12 mouse cellular contexts compared by ENCODE assay signal in the genomic region with DNA sequence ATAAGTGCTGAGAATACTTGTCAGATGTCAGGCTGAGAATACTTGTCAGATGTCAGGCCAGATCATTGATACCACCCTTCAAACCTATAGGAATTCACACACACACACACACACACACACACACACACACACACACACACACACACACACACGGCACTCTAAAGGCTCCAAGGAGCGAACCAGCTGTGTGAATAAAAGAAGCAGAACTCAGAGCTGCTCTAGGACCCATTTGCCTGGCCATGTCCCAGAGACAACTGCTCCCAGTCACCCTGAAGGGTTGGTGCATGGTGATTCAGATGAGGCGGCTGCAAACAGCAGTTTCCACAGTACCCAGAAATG.
DNase-seq lines count a peak whose midpoint lies in the region; ATAC-seq lines count a peak whose summit lies in the region.
"Had no signal": no experiment of that assay in that cellular context is flagged by ENCODE, and none has a peak within 500 bp of the region (broad histone marks: within the 10 kb centered on the region; RNA-seq: fewer than 3 reads in every experiment).

No protein-coding gene starts in this region.

- peak; percentile 14 for DNase-seq in heart, adult 11 months
- DNase-seq in heart, postnatal 14 days = no peak
- DNase-seq in midbrain, embryonic 14.5 days = no peak
- no peak for DNase-seq in midbrain, embryonic 11.5 days (ENCODE audit: low spot score, missing footprints)
- DNase-seq in limb, embryonic 10.5 days (ENCODE audit: low spot score) = no peak
- no peak for DNase-seq in thymus, postnatal 14 days
- no peak for DNase-seq in MN1 (ENCODE audit: low spot score)

- H3K27ac ChIP-seq in midbrain, embryonic 14.5 days (replicated peaks; ENCODE audit: low read depth, low read length) = peak overlapping the region; percentile 37; the same call in 1 of the 2 replicates
- no peak overlapping the region for H3K27ac ChIP-seq in midbrain, embryonic 11.5 days (ENCODE audit: low read depth, low read length)
- peak overlapping the region; percentile 8; the same call in 1 of the 2 replicates for H3K27ac ChIP-seq in forebrain, embryonic 15.5 days (replicated peaks)
- peak overlapping the region; percentile 69 for H3K27ac ChIP-seq in limb, embryonic 10.5 days
- H3K27ac ChIP-seq: liver, embryonic 15.5 days had no signal

- no peaks in the 10 kb centered on the region for H3K36me3 ChIP-seq in midbrain, embryonic 14.5 days (ENCODE audit: control insufficient read depth, insufficient read depth, low read length)
- no peaks in the 10 kb centered on the region for H3K36me3 ChIP-seq in midbrain, embryonic 11.5 days (ENCODE audit: control insufficient read depth, insufficient read depth, low read length)
- H3K36me3 ChIP-seq in forebrain, embryonic 15.5 days = no peaks in the 10 kb centered on the region
- H3K36me3 ChIP-seq in limb, embryonic 10.5 days = no peaks in the 10 kb centered on the region
- H3K36me3 ChIP-seq: G1E; liver, embryonic 15.5 days had no signal

- WGBS in midbrain, embryonic 14.5 days = 74% methylated on average over 3 of the region's 3 CpGs
- WGBS in midbrain, embryonic 11.5 days = 90% methylated on average over 3 of the region's 3 CpGs
- 78% methylated on average over 3 of the region's 3 CpGs for WGBS in forebrain, embryonic 15.5 days
- 87% methylated on average over 3 of the region's 3 CpGs for WGBS in limb, embryonic 10.5 days

- no peaks in the 10 kb centered on the region; the same call in 1 of the 2 replicates for H3K9me3 ChIP-seq in midbrain, embryonic 14.5 days (ENCODE audit: control insufficient read depth, low read length)
- H3K9me3 ChIP-seq in midbrain, embryonic 11.5 days (ENCODE audit: control insufficient read depth, low read length) = no peaks in the 10 kb centered on the region; the same call in 1 of the 2 replicates
- H3K9me3 ChIP-seq in forebrain, embryonic 15.5 days = no peaks in the 10 kb centered on the region
- H3K9me3 ChIP-seq in limb, embryonic 10.5 days (replicated peaks) = no peaks in the 10 kb centered on the region
- H3K9me3 ChIP-seq: liver, embryonic 15.5 days had no signal

- H3K9ac ChIP-seq in midbrain, embryonic 14.5 days (replicated peaks; ENCODE audit: low read length) = no peak overlapping the region
- H3K9ac ChIP-seq in midbrain, embryonic 11.5 days (ENCODE audit: low read length) = no peak overlapping the region
- no peak overlapping the region for H3K9ac ChIP-seq in forebrain, embryonic 15.5 days (replicated peaks)
- H3K9ac ChIP-seq: liver, embryonic 15.5 days had no signal

- no peak overlapping the region for H3K4me2 ChIP-seq in midbrain, embryonic 14.5 days (ENCODE audit: low read length)
- H3K4me2 ChIP-seq in midbrain, embryonic 11.5 days = no peak overlapping the region
- H3K4me2 ChIP-seq in forebrain, embryonic 15.5 days (replicated peaks) = no peak overlapping the region
- H3K4me2 ChIP-seq: liver, embryonic 15.5 days had no signal

- intact Hi-C loops in heart, postnatal 14 days (cut with DNase I) = loop anchor here (1.0 to 10.0 kb wide), 3 partner anchors 834 to 1899 kb away; partner anchors contain the start of gene Sox11

- H3K4me1 ChIP-seq in midbrain, embryonic 14.5 days (ENCODE audit: control insufficient read depth, insufficient read depth, low read length) = peaks cover 8% of the 10 kb centered on the region; the same call in 1 of the 2 replicates
- peaks cover 5% of the 10 kb centered on the region; the same call in 1 of the 2 replicates for H3K4me1 ChIP-seq in midbrain, embryonic 11.5 days (ENCODE audit: control insufficient read depth, insufficient read depth, low read length)
- H3K4me1 ChIP-seq in forebrain, embryonic 15.5 days = peaks cover 5% of the 10 kb centered on the region
- H3K4me1 ChIP-seq in limb, embryonic 10.5 days = peaks cover 10% of the 10 kb centered on the region
- H3K4me1 ChIP-seq: liver, embryonic 15.5 days had no signal

- H3K4me3 ChIP-seq in midbrain, embryonic 14.5 days (replicated peaks; ENCODE audit: low read depth, low read length) = no peak overlapping the region
- no peak overlapping the region for H3K4me3 ChIP-seq in midbrain, embryonic 11.5 days (ENCODE audit: low read depth, low read length)
- no peak overlapping the region for H3K4me3 ChIP-seq in forebrain, embryonic 15.5 days
- H3K4me3 ChIP-seq in limb, embryonic 10.5 days = no peak overlapping the region
- H3K4me3 ChIP-seq: liver, embryonic 15.5 days had no signal

- no peak; the same call in 1 of the 2 replicates for ATAC-seq in midbrain, embryonic 14.5 days (ENCODE audit: low FRiP score, low TSS enrichment)
- no peak for ATAC-seq in midbrain, embryonic 11.5 days (ENCODE audit: low FRiP score)
- peak; percentile 53; the same call in 1 of the 2 replicates for ATAC-seq in forebrain, embryonic 15.5 days (replicated peaks)
- ATAC-seq: CD4-positive, CD25-positive, alpha-beta regulatory T cell, adult 4 months; inflammation-experienced regulatory T-cells, adult 6 months had no signal

- no peaks in the 10 kb centered on the region for H3K27me3 ChIP-seq in midbrain, embryonic 14.5 days (ENCODE audit: control insufficient read depth, insufficient read depth, low read length)
- H3K27me3 ChIP-seq in midbrain, embryonic 11.5 days (ENCODE audit: control insufficient read depth, insufficient read depth, low read length) = no peaks in the 10 kb centered on the region
- no peaks in the 10 kb centered on the region for H3K27me3 ChIP-seq in forebrain, embryonic 15.5 days
- H3K27me3 ChIP-seq in limb, embryonic 10.5 days (ENCODE audit: low read depth, poor library complexity, severe bottlenecking) = no peaks in the 10 kb centered on the region
- H3K27me3 ChIP-seq: liver, embryonic 15.5 days had no signal
